Mouse (Mus musculus): Measurements from ENCODE around the gene Tgoln1.

The Tgoln1 gene

DNA sequence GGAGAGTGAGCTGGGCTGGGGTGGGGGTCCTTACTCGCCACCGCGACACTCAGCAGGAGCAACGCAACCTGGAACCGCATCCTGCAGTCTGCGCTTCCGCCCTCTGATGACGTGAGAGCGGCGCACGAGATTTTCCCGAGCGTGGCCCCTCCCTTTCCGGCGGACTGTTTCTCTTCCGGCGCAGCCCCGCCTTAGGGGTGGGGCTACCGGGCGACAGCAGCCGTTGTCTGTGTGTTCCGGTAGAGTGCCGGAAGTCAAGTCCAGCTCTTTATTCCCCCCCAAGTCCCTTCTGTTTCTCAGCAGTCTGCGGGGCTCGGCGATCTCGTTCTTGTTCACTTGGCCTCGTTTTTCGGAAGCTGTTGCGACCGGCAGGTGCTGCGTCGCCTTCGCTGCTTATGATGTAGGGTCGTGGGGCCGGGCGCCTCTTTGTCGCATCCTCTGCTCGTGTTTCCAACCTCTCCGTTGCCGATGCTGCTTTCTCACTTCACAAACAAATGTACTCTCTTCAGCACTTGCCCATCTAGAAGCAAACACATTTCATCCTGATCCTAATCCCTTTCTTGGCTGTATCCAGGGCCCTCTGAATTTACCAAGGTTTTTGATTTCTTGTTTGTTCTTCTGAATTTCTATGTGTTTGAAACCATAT is at the start of gene Tgoln1:
Gene Tgoln1 (minus strand): TSS at position 358 of the 646 bp plus-strand sequence.
- in situ Hi-C loops (cut with MboI; ENCODE audit: low sequenced_read_pairs): no loop called here

DNA sequence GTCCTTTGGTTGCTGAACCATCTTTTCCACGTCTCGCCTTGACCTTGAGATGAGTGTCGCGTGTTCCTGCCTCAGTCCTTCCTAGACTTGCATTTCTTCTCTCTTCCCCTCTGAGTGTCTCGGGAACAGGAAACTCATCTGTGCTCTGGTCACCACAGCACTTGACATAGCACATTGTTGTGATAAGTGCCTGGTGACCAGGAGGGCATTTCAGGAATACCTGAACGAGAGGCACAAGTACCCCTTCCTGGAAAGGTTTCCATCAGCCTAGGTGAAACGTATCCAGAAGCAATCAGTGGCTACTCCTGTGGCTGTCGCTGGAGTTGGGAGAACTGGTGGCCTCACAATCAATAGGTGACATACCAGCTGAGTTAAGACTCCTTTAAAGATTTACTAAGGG is 47.5 kb upstream of the Tgoln1 start:
- in situ Hi-C loops (cut with MboI; ENCODE audit: low sequenced_read_pairs): loop anchor here (25.0 kb wide), 1 partner anchor 173 kb away; no protein-coding TSS in a partner anchor

DNA sequence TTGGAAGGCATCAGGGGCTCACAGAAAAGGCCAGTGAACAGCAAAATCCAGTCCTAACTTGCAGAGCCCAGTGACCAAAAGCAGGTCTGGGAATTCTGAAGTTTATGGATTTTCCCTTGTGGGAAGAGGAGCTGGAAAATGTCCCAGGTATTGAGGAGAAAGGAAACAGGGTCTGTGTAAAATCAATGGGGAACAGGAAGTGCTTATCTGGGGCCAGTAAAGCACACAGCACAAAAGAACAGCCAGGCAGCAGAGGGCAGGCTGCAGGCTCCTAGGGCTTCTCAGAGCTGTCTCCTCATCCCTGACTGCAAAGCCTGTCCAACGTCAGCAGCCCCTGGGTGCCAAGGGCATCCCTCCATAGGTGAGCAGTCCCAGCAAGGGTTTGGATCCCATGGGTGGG is 46.2 kb upstream of the Tgoln1 start:
- in situ Hi-C loops (cut with MboI; ENCODE audit: low sequenced_read_pairs): loop anchor here (25.0 kb wide), 1 partner anchor 174 kb away; no protein-coding TSS in a partner anchor

DNA sequence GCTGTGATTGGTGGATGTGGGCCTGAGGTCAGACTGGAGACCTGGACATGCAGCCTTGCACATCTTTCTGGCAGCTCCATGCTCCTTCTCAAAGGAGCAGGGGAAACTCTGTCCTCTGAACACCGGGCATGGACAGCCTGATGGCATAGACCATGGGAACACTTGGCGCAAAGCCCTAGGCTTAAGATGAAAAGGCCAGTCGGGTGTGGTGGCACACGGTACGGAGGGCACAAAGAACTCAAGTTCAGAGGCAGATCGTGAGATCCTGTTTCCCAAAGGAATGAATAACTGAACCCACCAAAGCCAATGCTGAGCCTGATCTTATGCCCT is 43.6 kb upstream of the Tgoln1 start:
- in situ Hi-C loops (cut with MboI; ENCODE audit: low sequenced_read_pairs): loop anchor here (25.0 kb wide), 1 partner anchor 177 kb away; no protein-coding TSS in a partner anchor

DNA sequence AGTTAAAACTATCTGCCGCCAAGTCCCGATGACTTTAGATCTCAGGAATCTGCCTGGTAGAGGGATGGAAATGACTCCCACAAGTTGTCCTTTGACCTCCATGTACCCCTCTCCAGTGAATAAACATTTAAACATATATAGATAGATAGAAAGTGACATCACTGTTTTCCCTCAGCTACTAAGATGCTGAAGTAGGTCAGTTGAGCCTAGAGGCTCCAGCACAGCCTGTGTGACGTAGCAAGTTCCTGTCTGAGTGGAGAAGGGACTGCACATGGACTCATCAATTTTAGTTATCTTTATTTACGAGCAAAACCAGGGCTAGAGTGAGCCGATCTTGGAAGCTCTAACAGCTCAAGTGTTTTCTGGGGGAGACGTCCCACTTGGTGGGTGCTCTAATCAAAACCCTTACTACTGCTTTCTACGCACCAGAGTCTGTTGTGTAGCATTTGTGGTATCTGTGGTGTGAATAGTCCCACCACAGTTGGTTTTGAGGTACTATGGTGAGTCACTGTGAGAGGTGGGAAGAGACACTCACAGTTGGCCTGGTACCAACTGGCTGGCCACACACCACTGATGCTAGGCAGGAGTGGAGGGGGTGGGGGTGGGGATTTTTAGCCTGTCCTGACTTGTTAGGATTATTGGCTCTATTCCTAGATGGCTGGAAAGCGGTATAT is 43.1 kb upstream of the Tgoln1 start:
- in situ Hi-C loops (cut with MboI; ENCODE audit: low sequenced_read_pairs): loop anchor here (25.0 kb wide), 1 partner anchor 177 kb away; no protein-coding TSS in a partner anchor

DNA sequence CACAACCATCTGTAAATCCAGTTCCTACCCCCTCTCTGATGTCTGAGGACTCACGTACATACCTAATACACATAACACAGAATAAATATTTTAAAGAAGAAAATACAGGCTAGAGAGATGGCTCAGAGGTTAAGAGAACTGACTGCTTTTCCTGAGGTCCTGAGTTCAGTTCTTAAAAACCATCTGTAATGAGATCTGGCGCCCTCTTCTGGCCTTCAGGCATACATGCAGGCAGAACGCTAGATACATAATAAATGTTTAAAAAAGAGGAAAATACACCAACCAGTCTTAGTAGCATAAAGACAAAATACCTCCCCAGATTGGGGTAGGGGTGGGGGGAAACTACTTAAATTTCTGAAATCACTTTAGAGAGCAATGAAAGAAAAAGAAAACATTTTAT is 41.2 kb upstream of the Tgoln1 start:
- in situ Hi-C loops (cut with MboI; ENCODE audit: low sequenced_read_pairs): loop anchor here (25.0 kb wide), 1 partner anchor 179 kb away; no protein-coding TSS in a partner anchor

DNA sequence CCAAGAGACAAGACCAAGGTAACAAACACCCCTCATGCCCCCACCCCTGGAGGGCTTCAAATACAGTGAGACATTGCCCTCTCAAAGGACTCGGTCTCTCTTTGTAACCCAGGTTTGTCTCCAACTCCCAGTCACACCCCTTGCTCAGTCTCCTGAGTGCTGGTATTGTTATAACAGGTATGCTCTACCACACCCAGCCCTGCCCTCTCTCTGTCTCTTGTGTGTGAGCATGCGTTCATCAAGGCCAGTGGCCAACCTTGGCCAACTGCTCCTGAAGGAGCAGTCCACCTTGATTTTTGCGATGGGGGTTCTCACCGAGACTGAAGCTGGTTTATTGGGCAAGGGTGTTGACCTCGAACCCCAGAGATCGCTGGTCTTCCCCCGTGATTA is 39.2 kb upstream of the Tgoln1 start:
- in situ Hi-C loops (cut with MboI; ENCODE audit: low sequenced_read_pairs): loop anchor here (25.0 kb wide), 1 partner anchor 181 kb away; no protein-coding TSS in a partner anchor

DNA sequence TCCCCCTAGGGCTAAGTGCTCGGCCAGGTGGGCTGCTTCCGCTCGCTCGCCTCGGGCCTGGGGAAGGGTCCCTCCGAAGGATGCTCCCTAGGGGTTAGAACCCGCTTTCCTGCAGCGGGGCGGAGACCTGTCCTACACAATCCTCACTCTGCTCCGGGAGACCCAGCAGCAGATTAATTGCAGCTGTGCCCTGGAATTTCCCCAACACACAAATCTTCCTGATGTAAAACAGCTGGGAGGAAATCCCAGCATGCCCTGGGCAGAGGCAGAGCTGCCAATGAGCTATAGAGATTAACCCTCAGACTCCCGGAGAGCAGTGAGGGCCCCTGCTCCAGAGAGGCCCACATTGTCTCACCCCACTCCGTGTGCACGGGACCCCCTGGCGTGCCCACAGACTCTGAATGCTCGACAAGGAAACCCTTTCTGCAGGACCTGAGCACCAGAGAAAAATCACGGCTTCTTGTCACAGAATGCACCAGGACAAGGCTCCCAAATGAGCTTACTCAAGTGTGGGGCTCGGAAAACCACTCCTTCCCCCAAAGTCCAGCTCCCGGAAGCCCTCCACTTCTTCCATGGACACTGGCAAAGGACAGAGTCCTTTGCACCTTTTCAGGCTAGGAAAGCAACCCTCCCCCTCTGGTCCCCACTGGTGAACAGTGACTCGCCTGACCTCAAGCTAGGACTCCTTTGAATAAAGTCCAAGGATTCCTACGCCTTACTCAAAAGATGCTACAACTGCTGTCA is 38.7 kb upstream of the Tgoln1 start:
- in situ Hi-C loops (cut with MboI; ENCODE audit: low sequenced_read_pairs): loop anchor here (25.0 kb wide), 1 partner anchor 182 kb away; no protein-coding TSS in a partner anchor

DNA sequence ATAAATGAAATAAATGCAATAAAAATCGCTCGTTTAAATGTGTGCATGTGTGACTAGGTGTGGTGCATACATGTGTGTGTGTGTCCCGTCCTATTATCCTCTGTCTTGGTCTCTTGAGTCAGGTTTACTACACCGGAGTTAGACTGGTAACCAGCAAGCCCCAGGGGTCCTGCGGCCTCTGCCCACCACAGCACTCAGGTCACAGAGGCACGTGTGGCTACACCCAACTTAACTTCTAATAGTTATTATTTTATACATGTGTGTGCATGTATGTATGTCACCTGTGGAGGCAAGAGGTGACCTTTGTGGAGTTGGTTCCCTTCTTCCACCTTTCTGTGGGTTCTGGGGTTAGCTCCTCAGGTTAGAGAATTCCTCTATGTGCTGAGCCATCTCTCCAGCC is 37.6 kb upstream of the Tgoln1 start:
- in situ Hi-C loops (cut with MboI; ENCODE audit: low sequenced_read_pairs): loop anchor here (25.0 kb wide), 1 partner anchor 183 kb away; no protein-coding TSS in a partner anchor

DNA sequence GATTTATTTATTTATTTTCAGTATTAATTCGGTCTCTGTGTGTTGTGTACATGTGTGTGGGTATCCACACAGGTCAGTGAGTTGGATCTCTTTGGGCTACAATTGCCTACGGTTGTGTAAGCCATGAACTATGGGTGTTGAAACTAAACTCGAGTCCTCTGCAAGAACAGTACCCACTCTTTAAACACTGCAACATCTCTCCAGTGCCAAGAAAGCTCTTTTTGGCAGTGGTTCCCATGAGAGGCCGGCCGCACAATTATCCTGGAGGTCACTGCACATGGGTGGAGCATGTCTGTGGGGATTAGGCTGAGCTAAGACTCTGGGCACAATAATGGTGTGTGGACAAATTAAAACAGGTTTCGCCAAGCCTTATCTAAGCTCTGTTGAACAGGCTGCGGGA is 36.6 kb upstream of the Tgoln1 start:
- in situ Hi-C loops (cut with MboI; ENCODE audit: low sequenced_read_pairs): loop anchor here (25.0 kb wide), 1 partner anchor 184 kb away; no protein-coding TSS in a partner anchor

DNA sequence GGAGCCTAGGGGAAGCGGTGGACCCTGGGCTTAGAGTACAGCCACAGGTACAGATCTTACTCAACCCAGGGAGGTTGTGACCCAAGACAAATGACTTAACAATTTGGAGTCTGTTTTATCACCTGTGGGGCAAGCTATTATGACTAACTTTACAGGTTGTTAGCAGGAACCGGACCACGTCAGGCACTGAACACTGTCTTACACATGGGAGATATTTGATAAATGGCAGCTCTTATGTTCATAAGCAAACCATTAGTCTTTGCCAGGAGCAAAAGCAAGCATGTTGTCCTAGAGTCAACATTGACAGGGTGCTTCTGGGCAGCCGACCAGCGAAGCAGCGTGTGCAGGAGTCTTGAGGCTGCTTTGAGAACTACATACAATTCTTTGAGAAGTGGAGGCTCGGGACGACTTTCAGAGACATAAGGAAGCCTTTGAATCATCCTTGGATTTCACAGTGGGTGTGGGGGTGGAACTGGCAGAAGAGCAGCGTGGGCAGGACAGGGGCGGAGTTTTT is 33.6 kb upstream of the Tgoln1 start:
- in situ Hi-C loops (cut with MboI; ENCODE audit: low sequenced_read_pairs): loop anchor here (25.0 kb wide), 1 partner anchor 187 kb away; no protein-coding TSS in a partner anchor

DNA sequence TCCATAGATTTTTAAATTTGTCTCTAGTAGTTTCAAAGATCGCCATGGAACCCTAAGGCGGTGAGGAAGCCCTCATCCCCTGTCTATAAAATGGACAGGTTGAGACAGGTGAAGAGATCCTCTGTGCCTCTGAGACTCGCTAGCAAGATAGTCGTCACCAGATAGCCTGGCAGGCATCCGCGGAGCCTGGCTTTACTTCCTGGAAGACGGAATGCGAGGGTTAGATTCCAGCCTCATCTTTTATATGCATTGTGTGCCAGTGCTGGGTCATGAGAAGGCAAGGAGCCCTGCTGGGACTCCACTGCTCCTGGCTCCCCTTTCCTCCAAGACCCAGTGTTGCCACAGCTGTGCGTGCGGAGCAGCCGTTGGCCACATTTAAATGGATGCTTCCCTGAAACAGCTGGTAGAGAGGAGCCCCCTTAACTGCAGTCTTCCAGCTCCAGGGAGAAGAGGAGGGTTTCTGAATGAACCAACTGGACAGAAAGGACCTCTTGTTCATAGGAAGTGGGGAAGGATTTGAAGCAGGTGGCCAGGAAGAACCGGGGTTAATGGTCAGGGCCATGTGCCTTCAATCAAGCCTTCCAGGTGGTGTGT is 31.3 kb upstream of the Tgoln1 start:
- in situ Hi-C loops (cut with MboI; ENCODE audit: low sequenced_read_pairs): no loop called here

DNA sequence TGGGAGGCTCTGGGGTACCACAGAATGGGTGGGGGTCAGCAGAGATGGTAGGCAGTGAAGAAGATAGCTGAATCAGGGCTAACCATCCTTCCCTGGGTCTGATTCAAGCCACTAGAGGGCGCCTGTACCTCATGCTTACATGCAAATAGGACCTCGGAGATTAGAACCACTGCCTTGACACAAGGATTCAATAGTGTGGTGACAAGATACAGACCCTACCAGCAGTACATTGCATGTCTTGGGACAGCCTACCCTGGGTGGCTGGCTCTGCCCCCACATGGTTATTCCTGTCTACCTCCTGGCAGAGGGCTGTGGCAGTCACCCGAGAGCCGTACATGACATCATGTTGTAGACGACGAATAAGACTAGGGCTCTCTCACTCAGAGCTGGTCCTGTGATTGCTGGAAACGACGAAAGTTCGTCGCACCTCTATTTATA is 30.6 kb upstream of the Tgoln1 start:
- in situ Hi-C loops (cut with MboI; ENCODE audit: low sequenced_read_pairs): no loop called here

DNA sequence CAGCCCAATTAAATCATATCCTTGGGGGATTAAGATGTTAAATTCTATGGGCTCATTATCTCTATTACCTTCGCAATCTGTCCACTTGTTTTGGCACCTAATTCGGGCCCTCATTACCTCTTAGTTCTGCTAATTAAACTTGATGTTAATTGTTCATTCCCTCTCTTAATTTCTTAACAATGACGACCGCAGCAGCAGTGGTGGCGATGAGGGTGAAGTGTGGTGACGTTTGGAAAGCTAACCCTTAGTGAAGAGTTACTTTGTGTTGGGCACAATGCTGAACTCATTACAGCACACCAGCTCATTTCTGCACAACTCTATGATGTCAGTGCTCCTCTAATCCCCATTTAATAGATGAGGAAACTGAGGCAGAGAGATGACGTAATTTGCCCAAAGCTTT is 28.6 kb upstream of the Tgoln1 start:
- in situ Hi-C loops (cut with MboI; ENCODE audit: low sequenced_read_pairs): no loop called here

DNA sequence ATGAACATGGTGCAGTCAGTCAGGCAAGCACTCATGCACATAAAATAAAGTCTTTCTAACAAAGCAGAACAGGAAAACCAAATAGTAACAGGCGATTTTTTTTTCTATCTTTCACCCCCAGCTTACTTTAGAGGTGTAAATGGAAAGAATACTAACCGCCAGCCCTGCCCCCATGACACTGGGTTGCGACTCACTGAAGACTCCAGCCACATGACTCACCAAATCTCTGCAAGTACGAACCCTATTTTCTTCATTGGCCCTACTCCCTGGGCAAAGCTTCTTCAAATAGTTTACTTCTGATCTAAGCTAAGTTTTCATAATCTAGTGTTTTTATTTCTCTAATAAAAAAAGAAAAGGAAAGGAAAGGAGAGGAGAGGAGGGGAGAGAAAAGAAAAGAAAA is 27.8 kb upstream of the Tgoln1 start:
- in situ Hi-C loops (cut with MboI; ENCODE audit: low sequenced_read_pairs): no loop called here

DNA sequence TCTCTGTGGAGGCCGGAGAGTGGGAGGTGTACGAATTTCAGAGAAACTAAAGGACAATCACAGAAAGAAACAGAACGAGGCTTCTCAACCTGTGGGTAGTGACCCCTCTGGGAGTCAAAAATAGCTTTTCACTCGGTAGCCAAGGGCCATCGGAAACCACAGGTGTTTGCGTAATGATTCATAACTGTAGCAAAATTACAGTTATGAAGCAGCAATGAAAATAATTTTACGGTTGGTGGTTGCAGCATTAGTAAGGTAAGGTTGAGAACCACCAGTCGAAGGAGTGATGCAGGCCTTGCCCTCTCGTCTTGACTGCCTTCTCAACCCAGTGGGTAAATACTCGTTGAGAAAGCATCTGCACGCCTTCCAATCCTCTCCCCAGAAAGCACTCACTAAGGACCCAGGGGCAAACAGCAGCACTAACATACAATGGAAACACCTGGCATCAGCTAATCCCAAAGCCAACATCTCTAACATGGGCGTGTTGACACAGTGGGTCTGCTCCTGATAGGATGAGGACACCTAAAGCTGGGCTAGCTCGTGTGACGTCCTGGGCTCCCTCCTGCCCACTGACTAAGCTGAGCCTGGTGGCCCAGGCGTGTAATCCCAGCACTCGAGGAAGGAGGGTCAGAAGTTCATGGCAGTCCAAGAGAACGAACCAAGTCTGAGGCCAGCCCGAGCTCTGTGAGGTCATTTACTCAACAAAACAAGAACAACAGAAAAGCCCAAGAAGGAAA is 24.6 kb upstream of the Tgoln1 start:
- in situ Hi-C loops (cut with MboI; ENCODE audit: low sequenced_read_pairs): no loop called here

DNA sequence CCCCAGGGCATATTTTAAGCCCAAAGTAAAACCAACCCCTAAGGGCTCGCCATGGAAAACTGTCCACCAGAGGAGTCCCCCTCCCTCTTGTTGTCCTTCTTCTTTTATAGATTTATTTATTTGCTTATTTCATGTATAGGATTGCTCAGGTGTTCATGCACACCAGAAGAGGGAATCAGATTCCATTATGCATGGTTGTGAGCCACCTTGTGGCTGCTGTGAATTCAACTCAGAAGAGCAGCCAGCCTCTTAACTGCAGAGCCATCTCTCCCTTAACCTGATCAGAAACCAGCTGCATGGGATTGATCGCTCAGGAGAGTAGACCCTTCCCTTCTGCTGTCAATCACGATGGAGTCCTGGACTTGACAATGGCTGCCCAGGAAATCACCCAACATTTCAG is 20.1 kb upstream of the Tgoln1 start:
- in situ Hi-C loops (cut with MboI; ENCODE audit: low sequenced_read_pairs): no loop called here

DNA sequence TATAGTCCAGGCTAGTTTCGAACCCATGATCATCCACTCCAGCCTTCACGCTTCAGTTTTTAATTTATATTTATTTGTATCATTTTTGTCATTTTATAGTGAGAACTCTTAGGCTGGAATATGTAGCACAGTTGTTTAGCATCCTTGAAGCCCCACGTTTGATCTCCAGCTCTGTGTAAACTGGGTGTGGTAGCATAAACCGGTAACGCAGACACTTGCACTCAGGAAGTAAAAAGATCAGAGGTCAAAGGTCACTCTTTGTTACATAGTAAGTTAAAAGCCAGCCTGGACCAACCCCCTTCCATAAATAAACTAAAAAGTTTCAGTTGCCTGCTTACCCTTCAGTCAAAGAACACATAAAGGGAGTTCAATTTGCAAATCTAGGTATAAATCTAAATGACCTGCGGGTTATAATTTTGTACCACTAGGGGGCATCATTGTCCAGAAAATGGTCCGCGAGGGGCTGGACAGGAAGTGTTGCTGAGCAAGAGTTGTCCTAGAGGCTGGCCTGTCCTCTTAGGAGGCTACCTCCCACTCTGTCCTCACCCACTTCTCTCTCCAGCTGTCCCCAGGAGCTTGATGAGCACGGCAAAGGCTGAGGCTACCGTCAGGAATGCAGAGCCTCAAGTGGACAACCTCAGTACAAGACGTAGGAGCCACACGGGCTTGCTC is 19.1 kb upstream of the Tgoln1 start:
- in situ Hi-C loops (cut with MboI; ENCODE audit: low sequenced_read_pairs): no loop called here

DNA sequence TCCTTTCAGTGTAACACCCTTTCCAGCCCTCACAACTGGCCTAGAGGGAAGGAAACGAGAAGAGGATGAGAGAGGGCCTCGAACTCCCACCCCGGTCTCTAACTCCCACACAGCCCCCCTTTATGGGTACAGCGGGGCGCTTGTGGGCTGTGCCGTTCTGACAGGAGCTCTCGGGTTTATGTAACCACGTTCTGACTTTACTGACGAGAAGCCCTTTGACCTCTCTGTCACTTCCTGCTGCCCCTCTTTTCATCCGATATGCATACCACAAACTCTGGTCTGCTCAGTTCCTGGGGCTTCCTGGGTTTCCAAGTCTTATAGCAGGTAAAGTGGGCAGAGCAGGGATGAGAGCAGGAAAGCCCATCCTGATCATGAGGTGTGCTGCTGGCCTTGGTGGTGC is 17.5 kb upstream of the Tgoln1 start:
- in situ Hi-C loops (cut with MboI; ENCODE audit: low sequenced_read_pairs): no loop called here

DNA sequence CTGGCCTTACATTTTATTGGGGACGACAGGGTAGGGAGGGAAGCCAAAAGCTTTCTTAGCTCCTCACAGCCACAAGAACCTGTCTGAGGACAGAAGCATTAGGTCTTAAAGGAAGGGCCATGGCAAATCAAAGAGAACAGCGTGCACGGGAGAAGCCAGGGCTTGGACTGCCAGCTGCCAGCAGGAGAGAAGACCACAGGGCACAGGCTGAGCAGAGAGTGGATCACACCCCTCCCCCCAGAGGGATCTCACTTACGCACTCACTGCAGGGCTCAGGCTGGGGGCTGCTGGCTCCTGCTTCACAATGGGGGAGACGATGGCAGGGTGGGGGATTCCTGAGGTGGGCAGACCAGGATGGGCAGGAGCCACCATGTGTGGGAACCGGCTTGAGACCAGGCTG is 14.9 kb upstream of the Tgoln1 start:
- in situ Hi-C loops (cut with MboI; ENCODE audit: low sequenced_read_pairs): no loop called here
